Mouse (Mus musculus) embryonic facial prominence, embryonic 12.5 days (tissue): ENCODE measurements around the gene Vps51. TPM values are rescaled to one million over a fixed set of nuclear protein-coding genes. Genes with fewer than 3 reads are reported as not detected.

Experiments used
- ATAC-seq: fragments of 200-750 bp; cut with Nextera tagmentation; 2 replicates; pipeline ENCODE4 v1.8.0; 2017; ENCODE audit not compliant: insufficient number of reproducible peaks, insufficient read depth, low FRiP score, low TSS enrichment
- H3K27ac ChIP-seq: fragments of 300-500 bp; sonication (generic); 2 replicates; pipeline ENCODE4 v1.5.1; 2016; ENCODE audit warnings: mild to moderate bottlenecking
- H3K27me3 ChIP-seq: fragments of 300-500 bp; sonication (generic); 2 replicates; pipeline ENCODE4 v1.6.1; 2016; ENCODE audit warnings: mild to moderate bottlenecking, moderate library complexity
- H3K36me3 ChIP-seq: fragments of 300-500 bp; sonication (generic); 2 replicates; pipeline ENCODE4 v1.6.1; 2016; ENCODE audit warnings: mild to moderate bottlenecking
- H3K4me1 ChIP-seq: fragments of 300-500 bp; sonication (generic); 2 replicates; pipeline ENCODE4 v1.6.1; 2016
- H3K4me2 ChIP-seq: fragments of 300-500 bp; sonication (generic); replicated peaks from 2 replicates; pipeline ENCODE4 v1.6.1; 2016; ENCODE audit warnings: mild to moderate bottlenecking, moderate library complexity
- H3K4me3 ChIP-seq: fragments of 300-500 bp; sonication (generic); 2 replicates; pipeline ENCODE4 v1.5.1; 2016; ENCODE audit warnings: mild to moderate bottlenecking
- H3K9ac ChIP-seq: fragments of 300-500 bp; sonication (generic); 2 replicates; pipeline ENCODE4 v1.6.1; 2016; ENCODE audit warnings: mild to moderate bottlenecking, moderate library complexity
- H3K9me3 ChIP-seq: fragments of 300-500 bp; sonication (generic); 2 replicates; pipeline ENCODE4 v1.6.1; 2016; ENCODE audit warnings: mild to moderate bottlenecking, moderate library complexity
- WGBS: fragments of 180-500 bp; shearing (Covaris S2); methylation state at CpG from one replicate; pipeline ENCODE4 v1.1.7; 2016; 5-methylcytosine and 5-hydroxymethylcytosine counted together
- polyA plus RNA-seq: library from polyadenylated mRNA; unstranded; fragments of >200 nt; fragmentation: Nextera tagmentation; extraction: Ambion mirVana; gene quantifications from 2 replicates; pipeline ENCODE4 v1.2.1, GENCODE M21; 2016

Gene Vps51
- polyA plus RNA-seq, 1 experiment from 2014 or later, result 76.0 TPM

DNA sequence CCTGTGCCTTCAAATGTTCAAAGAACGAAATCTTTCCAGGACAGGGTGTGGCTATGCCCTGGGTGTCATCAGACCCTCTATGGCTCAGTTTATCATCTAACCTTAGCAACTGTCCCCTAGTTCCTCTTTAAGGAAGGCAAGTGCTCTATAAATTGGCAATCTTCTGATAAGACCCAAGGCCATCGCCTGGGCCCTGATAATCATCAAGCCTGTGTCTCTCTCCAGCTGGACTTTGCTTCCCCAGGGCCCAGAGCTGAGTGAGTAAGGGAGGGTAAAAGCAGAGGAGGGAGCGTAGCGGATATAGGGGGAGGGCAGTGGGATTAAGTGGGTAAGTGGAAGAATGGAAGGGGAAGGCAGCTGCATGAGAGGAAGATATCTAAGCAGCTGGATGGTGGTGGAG lies 27.4 kb upstream of the Vps51 start:
- H3K4me3 ChIP-seq, result no peak overlapping the region
- 0 out of 2 replicates have a peak, but pooled peaks cover 3% of the 10 kb centered on the region for H3K4me1 ChIP-seq
- H3K27ac ChIP-seq, result no peak overlapping the region
- ATAC-seq, result no peak
- no peaks in the 10 kb centered on the region; the same call in 1 of the 2 replicates for H3K36me3 ChIP-seq
- H3K9me3 ChIP-seq, result no peaks in the 10 kb centered on the region
- H3K4me2 ChIP-seq, result no peak overlapping the region
- no peak overlapping the region for H3K9ac ChIP-seq
- no peaks in the 10 kb centered on the region for H3K27me3 ChIP-seq
- WGBS, result 77% methylated on average over 4 of the region's 4 CpGs

GRCm38 (mm10) chr19:6102169-6102853 lies 25.3 kb upstream of the Vps51 start:
- no peaks in the 10 kb centered on the region for H3K9me3 ChIP-seq

DNA sequence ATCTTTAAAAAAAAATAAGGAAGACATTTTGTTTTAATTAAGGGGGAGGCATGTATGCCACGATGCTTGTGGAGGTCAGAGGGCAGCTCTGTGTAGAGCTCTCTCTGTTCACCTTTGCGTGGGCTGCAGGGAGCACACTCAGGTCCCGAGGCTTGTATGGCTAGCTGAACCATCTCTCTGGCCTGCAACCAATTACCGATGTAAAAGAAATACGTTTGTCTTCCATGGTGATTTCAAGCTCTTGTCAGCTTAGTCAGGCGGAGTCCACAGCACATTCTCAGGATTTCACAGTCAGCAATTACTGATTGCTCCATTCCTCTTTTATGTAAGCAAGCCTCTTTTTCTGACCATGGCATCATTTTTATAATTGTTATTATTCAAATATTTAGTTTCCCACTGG lies 24.2 kb upstream of the Vps51 start:
- WGBS, result 25% methylated on average over 6 of the region's 6 CpGs

More at GRCm38 (mm10) chr19:6102169-6102853, 25.3 kb upstream of the Vps51 start:
- Histone ChIP-seq H3K4me1 (0 out of 2 replicates have a peak, but pooled peaks cover 3% of the 10 kb centered on the region), H3K4me3 (no peak overlapping the region), H3K27me3 (no peaks in the 10 kb centered on the region), H3K36me3 (no peaks in the 10 kb centered on the region; the same call in 1 of the 2 replicates), H3K27ac (no peak overlapping the region), H3K4me2 (no peak overlapping the region), H3K9ac (no peak overlapping the region)
- 80% methylated on average over 6 of the region's 6 CpGs for WGBS
- no peak for ATAC-seq

DNA sequence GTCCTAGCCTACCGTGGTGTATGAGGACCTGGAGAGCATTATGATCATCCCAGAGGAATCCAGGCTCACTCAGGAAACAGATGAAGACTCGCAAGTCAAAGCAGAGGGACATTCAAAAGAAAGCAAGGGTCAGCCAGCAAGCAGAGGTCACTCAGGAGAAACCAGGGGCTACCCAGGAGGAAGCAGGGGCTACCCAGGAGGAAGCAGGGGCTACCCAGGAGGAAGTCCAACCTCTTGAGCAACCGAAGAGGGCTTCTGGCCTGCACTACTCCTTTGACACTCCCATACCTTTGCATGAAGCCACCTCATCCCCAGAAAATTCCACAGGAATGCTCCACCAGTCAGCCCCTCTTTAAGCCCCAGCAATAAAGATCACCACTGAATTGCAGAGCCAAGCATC lies 20.8 kb upstream of the Vps51 start:
- no peak overlapping the region for H3K27ac ChIP-seq
- H3K9ac ChIP-seq, result no peak overlapping the region
- H3K4me1 ChIP-seq, result 0 out of 2 replicates have a peak, but pooled peaks cover 3% of the 10 kb centered on the region
- WGBS, result 90% methylated on average over 3 of the region's 3 CpGs
- H3K9me3 ChIP-seq, result no peaks in the 10 kb centered on the region
- H3K36me3 ChIP-seq, result peaks cover 22% of the 10 kb centered on the region
- H3K4me3 ChIP-seq, result no peak overlapping the region
- no peaks in the 10 kb centered on the region for H3K27me3 ChIP-seq
- ATAC-seq, result no peak
- H3K4me2 ChIP-seq, result no peak overlapping the region

More for the DNA sequence above, 24.2 kb upstream of the Vps51 start:
- Histone ChIP-seq H3K36me3 (peaks cover 4% of the 10 kb centered on the region; the same call in 1 of the 2 replicates), H3K4me1 (0 out of 2 replicates have a peak, but pooled peaks cover 3% of the 10 kb centered on the region), H3K4me2 (no peak overlapping the region), H3K9me3 (no peaks in the 10 kb centered on the region), H3K4me3 (no peak overlapping the region), H3K27me3 (no peaks in the 10 kb centered on the region), H3K9ac (no peak overlapping the region; the same call in 1 of the 2 replicates), H3K27ac (no peak overlapping the region)
- ATAC-seq, result no peak

DNA sequence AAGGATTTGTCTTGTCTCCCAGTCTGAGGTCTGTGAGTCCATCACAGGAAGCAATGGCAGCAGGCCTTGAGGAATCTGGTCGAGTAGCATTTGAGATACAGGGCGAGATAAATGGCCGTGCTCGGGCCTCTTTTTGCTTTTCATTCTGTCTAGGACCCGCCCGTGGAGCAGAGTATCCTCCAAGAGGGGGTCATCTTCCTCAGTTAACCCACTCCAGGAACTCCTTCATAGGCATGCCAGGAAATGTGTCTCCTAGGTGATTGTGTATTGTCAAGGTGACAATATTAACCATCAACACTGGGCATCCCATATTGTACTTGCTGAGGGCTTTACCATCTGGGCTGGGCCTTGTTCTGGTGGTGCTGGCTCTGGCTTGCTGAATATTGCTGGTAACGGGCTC lies 17.1 kb upstream of the Vps51 start, which contains the start of gene AC131692.1:
Gene AC131692.1 (plus strand): TSS at position 301 of the 400 bp plus-strand sequence.
- Histone ChIP-seq H3K9ac (no peak within 1 kb of the TSS), H3K9me3 (no peaks in the 10 kb centered on the region), H3K36me3 (peaks cover 56% of the 10 kb centered on the region), H3K4me1 (no peaks in the 10 kb centered on the region), H3K4me3 (no peak within 1 kb of the TSS), H3K27ac (no peak within 1 kb of the TSS), H3K27me3 (no peaks in the 10 kb centered on the region), H3K4me2 (no peak within 1 kb of the TSS)
- WGBS, result 88% methylated on average over 7 of the region's 7 CpGs
- no peak for ATAC-seq

DNA sequence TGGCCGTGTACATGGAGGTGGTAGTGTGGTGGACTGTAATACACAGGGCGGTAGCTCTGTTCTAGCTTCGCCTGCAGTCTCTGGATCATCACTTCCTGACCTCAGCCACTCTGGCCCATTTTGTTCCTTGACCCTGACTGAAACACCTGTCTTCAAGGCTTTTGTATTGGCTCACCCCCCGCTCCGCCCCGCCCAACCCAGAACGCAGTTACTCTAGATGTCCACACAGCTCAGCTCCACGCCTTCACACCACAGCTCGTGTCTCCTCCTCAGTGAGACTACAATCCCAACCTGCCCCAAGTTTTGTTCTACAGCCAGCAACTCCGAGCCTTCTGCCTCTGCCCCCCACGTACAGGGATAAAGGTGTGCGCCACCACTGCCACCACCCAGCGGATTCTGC lies 11.8 kb upstream of the Vps51 start:
- Histone ChIP-seq H3K27me3 (no peaks in the 10 kb centered on the region), H3K27ac (no peak overlapping the region), H3K4me3 (no peak overlapping the region), H3K36me3 (peaks cover 55% of the 10 kb centered on the region), H3K4me1 (peaks cover 9% of the 10 kb centered on the region), H3K9me3 (no peaks in the 10 kb centered on the region), H3K9ac (no peak overlapping the region), H3K4me2 (no peak overlapping the region)
- 93% methylated on average over 13 of the region's 13 CpGs for WGBS
- ATAC-seq, result no peak

DNA sequence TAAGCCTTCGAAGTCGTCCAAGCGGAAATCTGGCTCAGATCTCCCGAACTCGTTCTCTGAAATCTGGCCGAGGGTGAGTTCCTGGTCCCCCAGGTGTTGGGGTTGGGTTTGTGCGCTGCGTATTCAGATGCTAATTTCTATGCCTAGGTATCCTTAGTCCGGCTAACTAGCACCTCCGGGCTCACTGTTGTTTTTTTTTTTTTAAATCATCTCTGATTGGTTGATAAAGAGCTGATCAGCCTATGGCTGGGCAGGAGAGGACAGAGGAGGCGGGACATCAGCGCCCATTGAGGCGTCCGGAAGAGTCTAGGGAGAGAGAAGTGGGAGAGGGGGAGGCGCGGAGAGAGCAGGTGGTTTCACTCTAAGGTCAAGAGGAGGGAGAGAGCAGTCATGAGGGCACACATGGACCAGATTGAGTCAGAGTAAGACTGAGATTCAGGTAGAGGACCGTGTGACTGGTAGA lies 8.4 kb upstream of the Vps51 start:
- no peaks in the 10 kb centered on the region for H3K27me3 ChIP-seq
- peak; percentile 76 for ATAC-seq
- WGBS, result 0% methylated on average over 17 of the region's 17 CpGs
- H3K4me2 ChIP-seq, result peak overlapping the region; percentile 97
- H3K9me3 ChIP-seq, result no peaks in the 10 kb centered on the region
- peaks cover 14% of the 10 kb centered on the region for H3K4me1 ChIP-seq
- H3K9ac ChIP-seq, result peak overlapping the region; percentile 79
- H3K36me3 ChIP-seq, result peaks cover 55% of the 10 kb centered on the region
- peak overlapping the region; percentile 73; the same call in 1 of the 2 replicates for H3K27ac ChIP-seq
- H3K4me3 ChIP-seq, result peak overlapping the region; percentile 80

DNA sequence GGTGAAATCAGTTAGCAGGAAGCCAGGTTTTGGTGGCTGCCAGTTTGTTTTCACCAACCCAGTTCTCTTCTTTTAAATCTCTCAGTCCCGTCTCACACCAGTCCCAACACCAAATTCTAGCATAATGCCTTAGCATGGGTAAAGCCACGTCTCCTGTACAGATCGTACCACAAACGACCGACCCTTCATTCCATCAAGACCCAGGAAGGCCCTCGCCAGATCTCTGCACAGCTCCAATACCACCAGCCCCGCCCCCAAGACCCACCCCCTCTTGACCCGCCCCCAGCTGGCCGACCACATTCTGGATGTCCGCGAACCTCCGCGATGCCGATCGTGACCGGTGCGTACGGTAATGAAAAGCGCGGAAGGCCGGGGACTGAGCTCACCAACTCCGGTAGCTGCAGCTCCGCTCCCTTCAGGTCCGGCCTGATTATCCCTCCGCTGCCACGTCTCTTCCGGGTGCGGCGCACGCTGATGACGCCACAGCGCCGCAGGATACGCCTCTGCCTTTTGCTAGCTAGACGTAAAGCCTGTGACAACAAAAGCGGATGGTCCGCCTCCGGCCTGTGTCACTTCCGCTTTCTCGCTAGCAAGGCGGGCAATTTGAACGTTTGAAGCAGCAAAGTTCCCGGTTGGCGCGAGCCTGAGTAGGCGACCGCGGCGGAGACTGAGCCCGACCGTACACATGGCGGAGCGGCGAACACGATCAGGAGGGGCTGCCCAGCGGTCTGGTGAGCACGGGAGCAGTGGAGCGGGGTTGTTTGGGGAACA lies 7.6 kb upstream of the Vps51 start, which contains the start of the genes Zfpl1 and Cdca5:
Gene Zfpl1 (minus strand): TSS at position 479 of the 771 bp plus-strand sequence.
Gene Cdca5 (plus strand): TSS at position 506 of the 771 bp plus-strand sequence.
- peaks cover 55% of the 10 kb centered on the region for H3K36me3 ChIP-seq
- peak within 1 kb of the TSS; percentile 80 for H3K4me3 ChIP-seq
- WGBS, result under 1% methylated on average over 58 of the region's 58 CpGs

DNA sequence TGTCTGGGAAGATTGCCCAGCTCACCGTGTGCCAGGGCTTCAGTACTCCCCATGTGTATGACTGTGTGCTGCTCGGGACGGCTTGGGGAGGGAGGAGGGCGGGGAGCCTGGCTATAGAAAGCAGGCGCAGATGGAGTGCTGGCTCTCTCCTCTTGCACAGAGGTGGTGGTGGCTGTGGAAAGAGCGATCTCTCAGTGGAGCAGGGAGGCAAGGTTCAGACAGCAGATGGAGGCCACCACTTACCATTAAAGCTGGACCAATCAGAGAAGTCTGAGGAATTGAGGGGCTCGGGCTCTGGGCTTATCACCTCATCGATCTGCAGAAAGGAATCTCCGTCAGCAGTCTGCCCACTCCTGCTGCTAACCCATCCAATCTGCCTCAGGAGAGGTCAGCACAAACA lies 5.1 kb upstream of the Vps51 start, which contains the start of gene Gm28374:
Gene Gm28374 (minus strand): TSS at position 101 of the 400 bp plus-strand sequence.
- Histone ChIP-seq H3K4me3 (no peak within 1 kb of the TSS), H3K9me3 (no peaks in the 10 kb centered on the region), H3K36me3 (peaks cover 33% of the 10 kb centered on the region), H3K4me2 (no peak within 1 kb of the TSS), H3K9ac (no peak within 1 kb of the TSS), H3K27ac (no peak within 1 kb of the TSS), H3K4me1 (peaks cover 14% of the 10 kb centered on the region), H3K27me3 (no peaks in the 10 kb centered on the region)
- ATAC-seq, result no peak
- 88% methylated on average over 9 of the region's 9 CpGs for WGBS

More for the DNA sequence above, 7.6 kb upstream of the Vps51 start, which contains the start of the genes Zfpl1 and Cdca5:
- peak within 1 kb of the TSS; percentile 97 for H3K4me2 ChIP-seq
- ATAC-seq, result peak; percentile 86
- H3K9me3 ChIP-seq, result no peaks in the 10 kb centered on the region
- peaks cover 14% of the 10 kb centered on the region for H3K4me1 ChIP-seq
- H3K27me3 ChIP-seq, result no peaks in the 10 kb centered on the region
- H3K9ac ChIP-seq, result peak within 1 kb of the TSS; percentile 79
- peak within 1 kb of the TSS; percentile 73 for H3K27ac ChIP-seq

GRCm38 (mm10) chr19:6079983-6080480 lies 3.0 kb upstream of the Vps51 start, which contains the start of gene Tmem262:
TSS of gene Tmem262 (plus strand) at chr19:6080033.
- no peaks in the 10 kb centered on the region for H3K9me3 ChIP-seq
- peaks cover 31% of the 10 kb centered on the region for H3K36me3 ChIP-seq
- ATAC-seq, result no peak
- H3K4me2 ChIP-seq, result no peak within 1 kb of the TSS
- WGBS, result 91% methylated on average over 12 of the region's 12 CpGs
- no peak within 1 kb of the TSS for H3K4me3 ChIP-seq
- H3K4me1 ChIP-seq, result peaks cover 19% of the 10 kb centered on the region
- no peak within 1 kb of the TSS for H3K9ac ChIP-seq
- H3K27ac ChIP-seq, result no peak within 1 kb of the TSS
- no peaks in the 10 kb centered on the region for H3K27me3 ChIP-seq

DNA sequence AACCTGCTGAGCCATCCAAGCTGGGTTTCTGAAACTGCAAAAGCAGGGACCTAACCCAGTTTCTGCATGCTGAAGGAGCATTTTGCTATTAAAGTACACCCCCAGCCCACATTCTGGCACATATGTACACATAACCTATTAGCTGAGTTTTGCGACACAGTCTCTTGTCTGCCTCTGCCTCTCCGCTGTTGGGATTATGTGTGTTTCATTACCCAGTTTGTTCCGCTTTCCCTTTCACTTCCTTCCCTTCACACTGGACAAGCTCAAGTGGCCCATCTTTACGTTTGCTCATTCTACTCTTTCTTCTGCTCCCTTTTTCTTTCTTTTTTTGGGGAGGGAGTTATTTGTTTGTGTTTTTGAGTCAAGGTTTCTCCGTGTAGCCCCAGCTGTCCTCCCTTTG lies 3.1 kb downstream of the Vps51 start:
- peaks cover 50% of the 10 kb centered on the region for H3K36me3 ChIP-seq
- no peaks in the 10 kb centered on the region for H3K27me3 ChIP-seq
- no peak overlapping the region for H3K9ac ChIP-seq
- H3K27ac ChIP-seq, result no peak overlapping the region
- no peak for ATAC-seq
- H3K4me2 ChIP-seq, result no peak overlapping the region
- 89% methylated on average over 5 of the region's 5 CpGs for WGBS
- no peaks in the 10 kb centered on the region for H3K9me3 ChIP-seq
- H3K4me1 ChIP-seq, result peaks cover 9% of the 10 kb centered on the region
- H3K4me3 ChIP-seq, result no peak overlapping the region
